Comparison of ENCODE assay signal across 8 mouse cellular contexts in the genomic region with DNA sequence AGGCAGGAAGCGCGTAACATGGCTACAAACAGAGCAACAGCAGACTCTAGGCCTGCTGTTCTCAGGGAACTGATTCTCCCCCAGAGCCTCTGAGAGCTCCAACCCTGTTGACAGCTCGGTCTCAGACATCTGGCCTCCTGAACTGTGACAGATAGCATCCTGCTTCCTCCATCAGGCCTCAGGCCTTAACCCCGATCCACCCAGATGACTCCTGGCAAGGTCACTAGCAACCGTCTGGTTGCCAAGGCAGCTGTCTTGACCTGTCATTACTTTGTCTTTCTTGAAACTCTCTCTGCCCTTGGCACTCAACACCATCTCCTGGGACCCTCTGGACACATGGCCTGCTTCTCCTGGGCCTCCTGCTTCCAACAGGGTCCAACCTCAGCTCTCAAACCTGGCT. TPM values are rescaled to one million over a fixed set of nuclear protein-coding genes. Genes with fewer than 3 reads are reported as not detected.
DNase-seq lines count a peak whose midpoint lies in the region; ATAC-seq lines count a peak whose summit lies in the region.

No protein-coding gene starts in this region.

- H3K4me2 ChIP-seq in hindbrain, embryonic 14.5 days (replicated peaks), result no peak overlapping the region
- no peak overlapping the region for H3K4me2 ChIP-seq in embryonic facial prominence, embryonic 12.5 days (replicated peaks)
- no peak overlapping the region for H3K4me2 ChIP-seq in forebrain, embryonic 15.5 days (replicated peaks)
- H3K4me2 ChIP-seq in forebrain, embryonic 11.5 days (ENCODE audit: low read depth, low read length, severe bottlenecking), result no peak overlapping the region

- H3K9me3 ChIP-seq in hindbrain, embryonic 10.5 days, result no peaks in the 10 kb centered on the region
- no peaks in the 10 kb centered on the region for H3K9me3 ChIP-seq in hindbrain, embryonic 14.5 days (ENCODE audit: control insufficient read depth, low read length)
- no peaks in the 10 kb centered on the region for H3K9me3 ChIP-seq in embryonic facial prominence, embryonic 12.5 days
- H3K9me3 ChIP-seq in forebrain, embryonic 15.5 days, result no peaks in the 10 kb centered on the region
- no peaks in the 10 kb centered on the region for H3K9me3 ChIP-seq in forebrain, embryonic 11.5 days (ENCODE audit: control insufficient read depth, low read length)

- H3K36me3 ChIP-seq in hindbrain, embryonic 10.5 days, result peaks cover 24% of the 10 kb centered on the region
- no peaks in the 10 kb centered on the region for H3K36me3 ChIP-seq in hindbrain, embryonic 14.5 days (replicated peaks; ENCODE audit: control insufficient read depth, insufficient read depth)
- peaks cover 45% of the 10 kb centered on the region for H3K36me3 ChIP-seq in embryonic facial prominence, embryonic 12.5 days
- H3K36me3 ChIP-seq in forebrain, embryonic 15.5 days, result no peaks in the 10 kb centered on the region
- H3K36me3 ChIP-seq in forebrain, embryonic 11.5 days (ENCODE audit: control insufficient read depth, insufficient read depth, low read length), result no peaks in the 10 kb centered on the region

- H3K4me1 ChIP-seq in hindbrain, embryonic 10.5 days (replicated peaks), result peaks cover 48% of the 10 kb centered on the region
- no peaks in the 10 kb centered on the region for H3K4me1 ChIP-seq in hindbrain, embryonic 14.5 days (replicated peaks; ENCODE audit: control insufficient read depth, insufficient read depth, low read length)
- peaks cover 18% of the 10 kb centered on the region for H3K4me1 ChIP-seq in embryonic facial prominence, embryonic 12.5 days
- no peaks in the 10 kb centered on the region for H3K4me1 ChIP-seq in forebrain, embryonic 15.5 days
- H3K4me1 ChIP-seq in forebrain, embryonic 11.5 days (replicated peaks; ENCODE audit: control insufficient read depth, insufficient read depth, low read length), result no peaks in the 10 kb centered on the region

- DNase-seq in hindbrain, embryonic 10.5 days (ENCODE audit: low spot score), result peak; percentile 40
- DNase-seq in hindbrain, embryonic 14.5 days (ENCODE audit: low spot score), result no peak
- peak; percentile 38 for DNase-seq in 3T3-L1 (ENCODE audit: low read depth, low spot score)
- peak; percentile 81 to 83 for DNase-seq in heart, postnatal 10 days
- DNase-seq in forebrain, embryonic 11.5 days (ENCODE audit: low spot score), result no peak
- DNase-seq in spleen, adult 18-20 months, result no peak

- H3K4me3 ChIP-seq in hindbrain, embryonic 10.5 days, result no peak overlapping the region
- no peak overlapping the region for H3K4me3 ChIP-seq in hindbrain, embryonic 14.5 days (replicated peaks; ENCODE audit: low read length)
- no peak overlapping the region for H3K4me3 ChIP-seq in embryonic facial prominence, embryonic 12.5 days
- H3K4me3 ChIP-seq in forebrain, embryonic 15.5 days, result no peak overlapping the region
- no peak overlapping the region for H3K4me3 ChIP-seq in forebrain, embryonic 11.5 days (ENCODE audit: low read depth, low read length)

- peak overlapping the region; percentile 13; the same call in 1 of the 2 replicates for H3K27ac ChIP-seq in hindbrain, embryonic 10.5 days
- H3K27ac ChIP-seq in hindbrain, embryonic 14.5 days, result no peak overlapping the region
- H3K27ac ChIP-seq in embryonic facial prominence, embryonic 12.5 days, result no peak overlapping the region
- no peak overlapping the region for H3K27ac ChIP-seq in forebrain, embryonic 15.5 days (replicated peaks)
- no peak overlapping the region for H3K27ac ChIP-seq in forebrain, embryonic 11.5 days (ENCODE audit: low read depth, low read length)

- WGBS in hindbrain, embryonic 10.5 days, result 61% methylated on average over 5 of the region's 5 CpGs
- 56% methylated on average over 5 of the region's 5 CpGs for WGBS in hindbrain, embryonic 14.5 days
- WGBS in embryonic facial prominence, embryonic 12.5 days, result 48% methylated on average over 5 of the region's 5 CpGs
- WGBS in forebrain, embryonic 15.5 days, result 85% methylated on average over 5 of the region's 5 CpGs
- WGBS in forebrain, embryonic 11.5 days, result 76% methylated on average over 5 of the region's 5 CpGs

- H3K9ac ChIP-seq in hindbrain, embryonic 14.5 days, result no peak overlapping the region
- 0 out of 2 replicates have a peak overlapping the region, but pooled peaks have one; percentile 3 for H3K9ac ChIP-seq in embryonic facial prominence, embryonic 12.5 days
- H3K9ac ChIP-seq in forebrain, embryonic 15.5 days (replicated peaks), result no peak overlapping the region
- H3K9ac ChIP-seq in forebrain, embryonic 11.5 days (ENCODE audit: low read length), result no peak overlapping the region

- peaks cover 10% of the 10 kb centered on the region; the same call in 1 of the 2 replicates for H3K27me3 ChIP-seq in hindbrain, embryonic 10.5 days (ENCODE audit: insufficient read depth, poor library complexity, severe bottlenecking)
- H3K27me3 ChIP-seq in hindbrain, embryonic 14.5 days (ENCODE audit: control insufficient read depth, insufficient read depth, low read length), result no peaks in the 10 kb centered on the region
- H3K27me3 ChIP-seq in embryonic facial prominence, embryonic 12.5 days, result no peaks in the 10 kb centered on the region
- H3K27me3 ChIP-seq in forebrain, embryonic 15.5 days, result no peaks in the 10 kb centered on the region
- no peaks in the 10 kb centered on the region for H3K27me3 ChIP-seq in forebrain, embryonic 11.5 days (ENCODE audit: control insufficient read depth, insufficient read depth, low read length)

- intact Hi-C loops in heart, postnatal 10 days (cut with DNase I), result no loop called here

- no peak for ATAC-seq in hindbrain, embryonic 14.5 days (ENCODE audit: low FRiP score)
- ATAC-seq in embryonic facial prominence, embryonic 12.5 days (ENCODE audit: insufficient number of reproducible peaks, insufficient read depth, low FRiP score, low TSS enrichment), result no peak
- ATAC-seq in forebrain, embryonic 15.5 days (replicated peaks), result no peak
- no peak for ATAC-seq in forebrain, embryonic 11.5 days (replicated peaks; ENCODE audit: low FRiP score)

RNA-seq across cellular contexts. Expression of a gene that starts 51.8 kb away (rescaled TPM):
- polyA plus RNA-seq in hindbrain, embryonic 10.5 days (2016; fragmentation: Nextera tagmentation; extraction: Ambion mirVana), result 10.7 and 12.0 TPM in 2 replicates
- 7.0 and 7.2 TPM in 2 replicates for polyA plus RNA-seq in hindbrain, embryonic 14.5 days (2014; fragmentation: Nextera tagmentation; extraction: Ambion mirVana)
- 21.0 and 22.6 TPM in 2 replicates for polyA plus RNA-seq in embryonic facial prominence, embryonic 12.5 days (2016; fragmentation: Nextera tagmentation; extraction: Ambion mirVana)
- 10 to 100 TPM; 34.3 to 56.2 TPM for total RNA-seq in heart, postnatal 10 days (2021)
- 6.0 and 6.8 TPM in 2 replicates for polyA plus RNA-seq in forebrain, embryonic 15.5 days (2015; fragmentation: Nextera tagmentation; extraction: Ambion mirVana)
- 7.5 and 7.8 TPM in 2 replicates for polyA plus RNA-seq in forebrain, embryonic 11.5 days (2014; fragmentation: Nextera tagmentation; extraction: Ambion mirVana)

Comparison
In these comparisons a context has a peak if more than half of its experiments do, and no peak if none do; other contexts are left out.
1. DNase-seq: peak in hindbrain, embryonic 10.5 days (single experiment), 3T3-L1 (single experiment) and heart, postnatal 10 days (2 of 2); none in hindbrain, embryonic 14.5 days (single experiment), forebrain, embryonic 11.5 days (single experiment) and spleen, adult 18-20 months (0 of 2).